Mouse (Mus musculus): Measurements from ENCODE around the gene Rack1. TPM values are rescaled to one million over a fixed set of nuclear protein-coding genes. Genes with fewer than 3 reads are reported as not detected.
"Not testable (repeated sequence)": the region's sequence is repeated elsewhere in the genome, so short reads cannot be mapped to it uniquely, and the experiment has no call there.

Rack1 gene
- total RNA-seq, 2 experiments from 2014 or later, result 285 to 287 TPM

DNA sequence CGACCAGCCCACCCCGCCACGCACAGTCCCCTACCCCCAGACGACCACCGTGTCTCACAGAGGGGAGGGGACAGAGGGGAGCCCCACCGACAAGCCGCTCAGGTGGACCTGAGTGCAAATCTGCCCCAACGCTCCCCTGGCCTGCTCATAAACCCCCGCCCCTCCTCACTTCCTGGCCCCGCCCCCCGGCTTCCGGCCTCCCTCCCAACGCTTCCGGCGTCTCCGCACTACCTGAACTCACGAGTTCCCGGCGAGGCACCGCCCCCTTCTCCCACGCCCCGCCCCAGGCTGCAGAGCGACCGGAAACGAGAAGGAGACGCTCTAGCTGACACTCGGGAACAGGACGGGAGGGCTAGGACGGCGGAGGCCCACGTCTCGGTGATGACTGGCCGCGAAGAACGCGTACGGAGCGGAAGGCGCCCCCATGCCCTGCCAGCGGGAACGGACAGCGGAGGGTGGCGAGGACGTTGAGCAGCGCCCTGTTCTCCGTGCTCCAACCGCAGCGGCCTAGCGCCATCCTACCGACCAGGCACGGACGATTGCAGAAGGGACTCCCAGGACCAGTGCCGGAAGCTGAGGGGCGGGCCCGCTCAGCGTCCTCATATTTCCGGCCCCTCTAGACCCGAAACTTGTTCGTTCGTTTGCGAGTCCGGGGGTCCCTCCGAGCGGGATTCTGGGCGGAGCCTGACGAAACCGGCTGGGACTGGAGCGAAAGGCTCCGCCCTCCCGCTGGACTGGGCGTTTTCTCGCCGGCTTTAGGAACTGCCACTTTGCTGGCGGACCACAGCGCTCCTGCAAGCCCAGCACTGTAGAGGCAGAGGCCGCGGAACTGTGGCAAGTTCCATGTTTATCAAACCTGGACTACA is 16.9 kb downstream of the Rack1 start, which contains the start of gene Trim41:
Gene Trim41, minus strand, starts transcription at position 554 of the 866 bp plus-strand sequence.
- peak; percentile 99 to 100 for DNase-seq (ENCODE audit: low spot score in 2 of 2)

DNA sequence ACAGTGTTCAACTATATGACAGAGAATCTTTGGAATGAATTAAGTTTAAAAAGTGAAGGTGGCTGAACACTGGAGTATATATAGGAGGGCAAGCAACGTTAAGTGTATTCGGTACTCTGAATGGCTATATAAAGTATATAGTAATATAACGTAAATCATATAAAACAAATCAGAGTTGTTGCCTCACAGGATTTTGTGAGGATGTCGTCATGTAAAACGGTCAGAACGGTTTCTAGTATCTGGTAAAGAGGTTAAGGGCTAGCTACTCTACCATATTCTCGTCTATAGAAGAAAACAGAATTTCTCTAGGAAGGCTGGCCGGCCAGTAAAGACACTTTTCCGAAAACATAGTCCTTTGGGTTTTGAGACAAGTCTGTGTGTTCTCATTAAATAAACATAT is 17.7 kb downstream of the Rack1 start:
- DNase-seq (ENCODE audit: low spot score in 2 of 2), result no peak

GRCm38 (mm10) chr11:48818346-48818745 is 18.2 kb downstream of the Rack1 start:
- peak; percentile 77 to 93 for DNase-seq (ENCODE audit: low spot score in 2 of 2)

GRCm38 (mm10) chr11:48819614-48820307 is 19.6 kb downstream of the Rack1 start:
- DNase-seq (ENCODE audit: low spot score in 2 of 2), result no peak

DNA sequence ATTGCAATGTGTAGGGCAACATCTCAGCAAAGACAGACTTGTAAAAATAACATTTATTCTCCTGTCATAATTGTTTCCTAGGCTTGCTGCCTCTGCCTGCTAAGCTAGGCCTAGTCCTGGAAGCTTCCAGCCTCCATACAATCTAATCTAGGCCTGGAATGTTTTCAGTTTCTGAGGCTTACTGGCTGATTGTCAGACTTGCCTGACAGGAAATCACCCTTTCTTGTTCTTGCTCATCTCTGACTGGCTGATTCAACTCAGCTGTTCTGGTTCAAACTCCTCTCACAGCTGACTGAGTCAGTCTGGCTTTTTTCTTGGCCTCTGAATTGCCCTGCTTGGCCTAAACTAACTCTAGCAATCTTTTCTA is 20.2 kb downstream of the Rack1 start:
- DNase-seq (ENCODE audit: low spot score in 2 of 2), result no peak

GRCm38 (mm10) chr11:48821299-48821698 is 21.2 kb downstream of the Rack1 start:
- DNase-seq (ENCODE audit: low spot score in 2 of 2), result not testable (repeated sequence)

DNA sequence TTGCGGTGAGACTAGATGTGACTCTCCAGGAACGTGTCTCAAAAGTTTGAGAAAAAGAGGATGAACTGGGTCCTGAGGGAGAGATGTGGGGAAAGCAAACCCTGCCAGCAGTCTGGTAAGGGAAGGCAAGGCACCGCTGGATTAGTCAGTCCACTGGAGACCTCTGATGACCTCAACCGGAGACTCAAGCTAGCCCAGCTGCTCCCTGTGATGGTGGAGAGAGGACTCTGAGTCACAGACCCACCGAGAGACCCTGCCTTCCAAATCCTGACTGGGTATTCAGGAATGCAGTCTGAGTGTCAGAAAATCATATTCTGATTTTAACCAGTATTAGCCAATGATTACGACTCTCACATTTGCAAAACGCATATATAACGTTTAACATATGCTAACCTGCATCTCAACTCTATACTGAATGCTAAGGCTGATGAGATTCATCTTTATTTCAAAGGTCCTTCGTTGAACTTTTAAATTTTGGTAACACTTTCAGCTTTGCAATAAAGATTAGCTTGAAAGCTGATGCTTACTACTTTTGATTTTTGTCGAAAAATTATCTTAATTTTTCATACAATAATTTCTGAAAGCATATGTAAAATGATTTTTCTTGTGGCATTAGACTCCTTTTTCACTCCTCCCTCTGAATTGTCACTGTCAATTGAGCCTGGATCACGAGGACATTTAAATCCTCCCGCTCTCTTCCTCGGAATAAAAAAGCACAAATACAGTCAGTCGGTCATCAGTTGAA is 22.8 kb downstream of the Rack1 start:
- no peak for DNase-seq (ENCODE audit: low spot score in 2 of 2)

DNA sequence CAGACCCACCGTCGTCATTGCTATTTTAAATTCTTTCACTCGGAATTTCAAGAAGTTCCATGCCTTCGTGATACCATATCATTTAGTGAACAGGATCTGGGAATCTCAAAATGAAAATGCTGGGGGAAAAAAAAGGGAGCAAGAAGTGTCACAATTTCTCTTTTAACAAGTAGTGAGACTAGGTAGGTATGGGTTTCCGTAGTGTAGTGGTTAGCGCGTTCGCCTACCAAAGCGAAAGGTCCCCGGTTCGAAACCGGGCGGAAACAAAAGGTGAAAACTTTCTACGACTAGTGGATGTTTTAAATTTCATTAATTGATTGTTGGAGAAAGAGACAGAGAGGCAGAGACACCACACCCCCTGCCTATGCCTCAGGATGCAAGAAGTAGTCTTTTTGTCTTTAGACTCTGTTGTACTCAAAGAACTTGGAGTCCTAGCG is 23.4 kb downstream of the Rack1 start:
- DNase-seq (ENCODE audit: low spot score in 2 of 2), result no peak

GRCm38 (mm10) chr11:48824311-48824830 is 24.2 kb downstream of the Rack1 start:
- DNase-seq (ENCODE audit: low spot score in 2 of 2), result no peak

- DNase-seq (ENCODE audit: low spot score in 2 of 2), result not testable (repeated sequence)
Measured at GRCm38 (mm10) chr11:48825979-48826751, 26.0 kb downstream of the Rack1 start, which contains the start of the genes Trim7 and Gm12184. TSS of gene Trim7 (plus strand) at chr11:48826140. TSS of gene Gm12184 (minus strand) at chr11:48826655.

DNA sequence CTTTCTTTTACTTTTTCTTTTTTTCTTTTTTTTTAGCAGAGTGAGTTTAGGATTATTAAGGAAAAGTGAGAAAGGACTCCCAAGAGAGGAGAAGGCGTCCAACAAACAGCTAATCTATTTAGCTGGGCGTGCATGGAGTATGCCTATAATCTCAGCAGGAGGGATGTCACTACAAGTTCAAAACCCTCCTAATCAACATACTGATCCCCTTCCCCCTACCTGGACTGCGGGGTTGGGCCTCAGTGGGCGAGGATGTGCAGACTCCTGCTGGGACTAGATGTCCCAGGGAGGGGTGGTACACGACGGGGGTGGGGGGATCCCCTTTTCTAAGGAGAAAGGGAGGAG is 26.6 kb downstream of the Rack1 start:
- no peak for DNase-seq (ENCODE audit: low spot score in 2 of 2)

GRCm38 (mm10) chr11:48827926-48828325 is 27.8 kb downstream of the Rack1 start:
- no peak for DNase-seq (ENCODE audit: low spot score in 2 of 2)

DNA sequence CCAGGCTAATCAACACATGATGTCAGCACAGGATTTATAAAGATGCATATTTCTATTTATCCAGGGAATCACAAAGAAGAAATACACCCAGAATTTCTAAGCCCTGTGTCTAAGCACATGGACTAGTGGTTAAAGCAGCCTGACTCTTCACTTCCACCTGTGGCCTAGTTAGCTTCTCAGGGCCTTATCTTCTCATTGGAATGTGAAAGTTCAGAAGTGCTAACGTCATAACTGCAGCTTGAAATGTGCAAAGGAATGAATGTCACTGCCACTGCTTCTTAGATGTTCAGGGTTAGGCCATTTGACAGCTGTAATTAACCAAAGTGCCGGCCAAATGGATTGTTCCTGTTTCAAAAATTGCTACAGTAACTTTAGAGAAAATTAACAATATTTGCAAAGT is 30.1 kb downstream of the Rack1 start:
- no peak for DNase-seq (ENCODE audit: low spot score in 2 of 2)

DNA sequence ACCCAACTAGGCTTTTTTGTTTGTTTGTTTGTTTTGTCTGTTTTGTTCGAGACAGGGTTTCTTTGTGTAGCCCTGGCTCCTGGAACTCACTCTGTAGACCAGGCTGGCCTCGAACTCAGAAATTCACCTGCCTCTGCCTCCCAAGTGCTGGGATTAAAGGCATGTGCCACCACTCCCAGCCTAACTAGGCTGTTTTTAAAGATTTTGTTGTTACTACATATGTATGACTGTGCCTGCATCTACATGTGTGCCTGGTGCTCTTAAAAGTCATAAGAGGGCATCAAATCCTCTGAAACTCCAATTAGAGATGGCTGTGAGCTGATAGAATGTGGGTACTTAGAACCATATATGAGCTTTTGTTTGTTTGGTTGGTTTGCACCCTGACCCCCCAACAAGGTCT is 31.1 kb downstream of the Rack1 start:
- DNase-seq (ENCODE audit: low spot score in 2 of 2), result no peak

DNA sequence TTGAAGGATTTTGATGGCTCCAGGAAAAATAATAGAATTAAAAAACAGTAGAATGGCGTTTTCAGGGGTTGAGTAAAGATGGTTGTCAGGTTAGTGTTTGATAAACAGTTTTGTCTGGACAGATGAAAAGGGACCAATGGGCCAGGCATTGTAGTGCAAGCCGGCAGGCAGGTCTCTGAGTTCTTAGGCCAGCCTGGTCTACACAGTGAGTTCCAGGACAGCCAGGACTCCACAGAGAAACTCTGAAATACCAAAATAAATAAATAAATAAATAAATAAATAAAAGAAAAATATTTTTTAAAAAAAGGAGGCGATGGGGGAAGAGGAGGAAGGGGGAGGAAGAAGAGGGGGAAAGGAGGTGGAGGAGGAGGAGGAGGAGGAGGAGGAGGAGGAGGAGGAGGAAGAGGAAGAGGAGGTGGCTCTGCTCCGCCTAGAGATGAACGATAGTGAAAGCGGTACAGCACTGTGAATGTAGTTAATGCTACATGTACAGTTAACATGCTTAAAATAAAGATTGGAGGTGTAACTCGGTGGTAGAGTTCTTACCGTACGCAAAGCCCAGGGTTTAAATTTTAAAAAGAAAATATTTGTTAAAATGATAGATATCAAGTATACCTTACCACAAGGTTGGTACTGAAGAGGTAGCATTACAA is 33.1 kb downstream of the Rack1 start:
- DNase-seq (ENCODE audit: low spot score in 2 of 2), result no peak

- DNase-seq (ENCODE audit: low spot score in 2 of 2), result peak; percentile 92 to 95
Measured at GRCm38 (mm10) chr11:48833731-48834639, 33.9 kb downstream of the Rack1 start.

- no peak for DNase-seq (ENCODE audit: low spot score in 2 of 2)
Measured at GRCm38 (mm10) chr11:48835923-48836322, 35.8 kb downstream of the Rack1 start.

DNA sequence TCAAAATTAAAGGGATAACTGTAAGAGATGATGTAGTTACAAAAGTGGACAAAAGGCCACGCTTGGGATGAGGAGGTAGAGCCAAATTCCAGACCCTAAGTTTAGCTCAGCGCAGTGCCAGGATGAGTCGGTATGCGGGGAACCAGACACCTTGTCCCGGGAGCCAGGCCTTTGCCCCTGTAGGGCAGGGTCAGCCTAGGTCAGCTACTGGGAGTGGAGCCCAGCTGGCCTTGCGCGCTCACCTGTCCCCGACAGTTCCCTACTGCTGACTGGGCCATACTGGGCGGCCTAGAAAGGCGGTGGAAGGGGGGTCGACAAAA is 36.8 kb downstream of the Rack1 start:
- no peak for DNase-seq (ENCODE audit: low spot score in 2 of 2)

Data from layer of hippocampus, postnatal 14 days (tissue).